Mouse (Mus musculus): ENCODE results near the gene Macrod2. TPM values are rescaled to one million over a fixed set of nuclear protein-coding genes. Genes with fewer than 3 reads are reported as not detected.

Gene Macrod2
- polyA plus RNA-seq, 1 experiment from 2014 or later = 89.4 TPM

DNA sequence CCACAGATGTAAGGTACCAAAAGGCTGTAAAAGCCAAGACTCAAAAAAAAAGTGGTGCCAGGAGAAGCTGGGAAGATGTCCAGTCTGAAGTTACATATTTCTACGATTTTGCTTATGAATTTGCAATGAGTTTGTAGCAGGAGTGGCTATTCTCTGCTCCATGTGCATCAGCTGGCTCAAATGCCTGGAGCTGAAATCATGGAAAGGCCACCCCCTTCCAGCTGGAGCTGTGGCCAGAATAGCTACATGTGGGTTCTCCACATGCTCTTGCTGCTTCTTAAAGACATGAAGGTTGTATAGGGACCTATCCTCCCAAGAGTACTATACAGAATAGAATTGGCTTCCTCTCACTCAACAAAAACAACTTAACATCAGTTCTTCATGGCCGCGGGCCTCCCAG, 1777.6 kb downstream of the Macrod2 start:
- 92% methylated on average over 3 of the region's 3 CpGs for WGBS
- H3K4me3 ChIP-seq (replicated peaks) = no peak overlapping the region
- no peak overlapping the region for H3K4me2 ChIP-seq
- H3K9ac ChIP-seq (replicated peaks) = no peak overlapping the region
- no peaks in the 10 kb centered on the region for H3K4me1 ChIP-seq
- no peak overlapping the region for H3K27ac ChIP-seq (replicated peaks)
- H3K9me3 ChIP-seq (replicated peaks) = no peaks in the 10 kb centered on the region
- no peaks in the 10 kb centered on the region for H3K36me3 ChIP-seq
- no peaks in the 10 kb centered on the region for H3K27me3 ChIP-seq (replicated peaks)
- ATAC-seq (ENCODE audit: low FRiP score) = no peak

DNA sequence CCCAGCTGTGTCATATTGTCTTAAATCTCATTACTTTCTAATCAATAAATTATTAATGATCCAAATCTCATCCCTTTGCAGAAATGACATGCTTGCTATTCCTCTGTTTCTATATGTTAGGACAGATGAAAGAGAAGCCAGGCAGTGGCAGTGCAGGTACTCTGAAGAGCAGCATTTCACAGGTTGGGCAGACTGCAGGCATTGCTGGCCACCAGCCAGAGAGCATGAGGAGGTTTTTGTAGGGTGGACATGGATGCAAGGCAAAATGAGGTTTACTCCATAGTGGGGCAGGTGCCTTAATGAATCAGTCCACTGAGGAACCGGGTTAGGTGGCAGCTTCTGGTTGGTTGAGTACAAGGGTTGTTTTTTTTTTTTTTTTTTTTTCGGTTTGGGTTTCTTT, 1778.9 kb downstream of the Macrod2 start:
- no peaks in the 10 kb centered on the region for H3K36me3 ChIP-seq
- WGBS = 87% methylated on average over 2 of the region's 2 CpGs

DNA sequence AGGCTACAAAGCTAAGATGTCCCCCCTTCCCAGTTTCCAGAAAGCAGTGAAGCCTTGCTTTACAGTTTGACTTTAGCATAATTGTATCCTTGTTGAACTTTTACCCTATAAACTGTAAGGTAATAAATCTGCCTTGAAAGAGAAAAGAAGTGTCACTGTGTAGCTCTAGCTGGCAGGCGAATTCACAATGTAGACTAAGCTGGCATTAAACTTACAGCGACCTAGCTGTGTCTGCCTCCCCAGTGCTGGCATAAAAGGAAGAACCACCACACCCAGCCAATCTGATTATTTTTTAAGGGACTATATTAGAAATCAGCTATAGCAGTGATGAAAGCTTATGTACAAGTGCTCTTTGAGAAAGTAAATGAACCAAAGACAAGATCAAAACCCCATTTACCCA, 1791.8 kb downstream of the Macrod2 start:
- no peak overlapping the region for H3K9ac ChIP-seq (replicated peaks)
- no peak overlapping the region for H3K4me3 ChIP-seq (replicated peaks)
- no peaks in the 10 kb centered on the region; the same call in 1 of the 2 replicates for H3K4me1 ChIP-seq
- no peaks in the 10 kb centered on the region for H3K27me3 ChIP-seq (replicated peaks)
- no peak overlapping the region; the same call in 1 of the 2 replicates for H3K27ac ChIP-seq (replicated peaks)
- H3K4me2 ChIP-seq = no peak overlapping the region
- peak; percentile 63; the same call in 1 of the 2 replicates for ATAC-seq (ENCODE audit: low FRiP score)
- no peaks in the 10 kb centered on the region for H3K9me3 ChIP-seq (replicated peaks)
- 6% methylated on average over 2 of the region's 2 CpGs for WGBS
- H3K36me3 ChIP-seq = no peaks in the 10 kb centered on the region

More for the DNA sequence above, 1778.9 kb downstream of the Macrod2 start:
- Histone ChIP-seq H3K27ac (replicated peaks) (no peak overlapping the region), H3K9me3 (replicated peaks) (no peaks in the 10 kb centered on the region), H3K9ac (replicated peaks) (no peak overlapping the region), H3K27me3 (replicated peaks) (no peaks in the 10 kb centered on the region), H3K4me2 (no peak overlapping the region), H3K4me3 (replicated peaks) (no peak overlapping the region), H3K4me1 (no peaks in the 10 kb centered on the region)
- no peak for ATAC-seq (ENCODE audit: low FRiP score)

DNA sequence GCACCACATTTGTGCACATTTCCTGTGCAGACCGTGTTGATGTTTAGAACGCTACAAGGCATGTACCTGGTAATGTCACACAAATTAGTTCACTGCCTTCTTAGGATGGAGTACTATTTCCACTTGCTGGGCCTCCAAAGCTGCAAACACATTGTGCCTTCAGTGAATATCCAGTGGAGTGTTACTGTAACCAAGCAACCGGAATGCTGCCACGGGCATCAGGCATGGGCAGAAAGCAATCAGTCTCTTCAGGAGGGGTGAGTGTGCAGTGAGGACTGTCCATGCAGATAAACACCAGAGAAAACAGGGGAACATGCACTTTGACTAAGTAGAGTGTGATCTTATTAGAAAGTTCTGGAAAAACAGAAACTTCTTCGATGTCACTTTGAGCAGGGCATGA, 1792.3 kb downstream of the Macrod2 start:
- Histone ChIP-seq H3K4me1 (no peaks in the 10 kb centered on the region; the same call in 1 of the 2 replicates), H3K4me2 (no peak overlapping the region), H3K9me3 (replicated peaks) (no peaks in the 10 kb centered on the region), H3K27me3 (replicated peaks) (no peaks in the 10 kb centered on the region), H3K9ac (replicated peaks) (no peak overlapping the region), H3K27ac (replicated peaks) (no peak overlapping the region; the same call in 1 of the 2 replicates), H3K36me3 (no peaks in the 10 kb centered on the region), H3K4me3 (replicated peaks) (no peak overlapping the region)
- peak; percentile 94 for ATAC-seq (ENCODE audit: low FRiP score)
- WGBS = 24% methylated on average over 5 of the region's 5 CpGs

DNA sequence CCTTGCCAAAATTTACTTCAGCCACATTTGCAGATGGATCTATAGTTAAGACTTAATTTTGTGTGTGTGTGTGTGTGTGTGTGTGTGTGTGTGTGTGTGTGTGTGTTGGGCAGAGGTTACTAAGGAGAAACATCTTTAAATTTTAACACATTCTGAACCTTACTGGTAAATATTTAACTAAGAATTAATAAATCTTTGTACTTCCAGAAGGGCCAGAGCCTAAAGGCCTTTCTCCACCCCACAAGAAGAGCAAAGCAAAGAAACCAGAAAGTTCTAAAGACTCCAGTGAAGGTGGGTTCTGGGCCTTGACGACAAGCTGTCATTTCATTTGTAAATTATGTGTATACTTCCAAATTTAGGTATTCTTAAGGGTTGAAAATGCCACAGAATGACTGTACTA, 1822.3 kb downstream of the Macrod2 start:
- whole genome bisulfite sequencing = 89% methylated on average over 1 of the region's 1 CpGs
- Histone ChIP-seq H3K9me3 (replicated peaks) (no peaks in the 10 kb centered on the region), H3K27me3 (replicated peaks) (no peaks in the 10 kb centered on the region), H3K4me1 (no peaks in the 10 kb centered on the region), H3K9ac (replicated peaks) (no peak overlapping the region), H3K27ac (replicated peaks) (no peak overlapping the region), H3K4me2 (no peak overlapping the region), H3K36me3 (no peaks in the 10 kb centered on the region), H3K4me3 (replicated peaks) (no peak overlapping the region)
- no peak for ATAC-seq (ENCODE audit: low FRiP score)

DNA sequence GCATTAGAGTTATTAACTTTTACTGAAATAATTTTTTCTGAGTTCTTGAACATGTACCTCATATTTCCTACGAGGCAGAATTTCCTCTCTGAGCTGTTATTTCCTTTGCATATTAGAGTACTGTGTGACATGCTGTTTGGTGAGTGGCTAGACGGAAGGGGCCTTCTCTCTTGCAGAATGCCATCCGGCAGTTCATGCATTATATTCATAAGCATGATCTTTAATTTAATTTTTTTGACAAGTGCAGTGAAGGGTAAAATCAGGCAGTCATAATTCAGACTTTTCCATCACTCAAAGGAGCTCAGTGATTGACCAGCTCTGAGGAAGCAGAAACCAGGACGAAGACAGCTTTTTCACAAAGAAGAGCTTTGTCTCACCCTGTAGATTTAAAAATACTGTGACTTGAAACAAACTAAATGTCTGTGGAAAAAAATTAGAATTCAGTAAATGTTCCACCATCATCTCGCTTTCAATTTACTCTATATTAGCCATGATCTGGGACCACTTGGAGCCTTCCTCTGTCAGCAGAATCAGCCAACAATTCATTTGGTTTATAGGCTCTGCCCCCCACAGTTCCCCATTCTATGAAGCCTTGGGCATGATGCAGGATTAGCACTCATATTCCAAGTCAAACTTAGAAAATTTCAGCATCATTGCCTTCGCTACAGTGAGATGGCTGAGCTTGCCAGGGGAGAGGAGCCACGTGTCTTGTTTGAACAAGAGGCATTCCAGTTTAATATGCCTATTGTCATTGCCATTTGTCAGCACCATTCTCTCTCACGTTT, 1827.2 kb downstream of the Macrod2 start:
- Histone ChIP-seq H3K9ac (replicated peaks) (no peak overlapping the region), H3K9me3 (replicated peaks) (no peaks in the 10 kb centered on the region), H3K27ac (replicated peaks) (no peak overlapping the region), H3K4me2 (no peak overlapping the region), H3K4me3 (replicated peaks) (no peak overlapping the region), H3K4me1 (peaks cover 4% of the 10 kb centered on the region; the same call in 1 of the 2 replicates), H3K36me3 (no peaks in the 10 kb centered on the region), H3K27me3 (replicated peaks) (no peaks in the 10 kb centered on the region)
- ATAC-seq (ENCODE audit: low FRiP score) = no peak
- 56% methylated on average over 8 of the region's 8 CpGs for WGBS

DNA sequence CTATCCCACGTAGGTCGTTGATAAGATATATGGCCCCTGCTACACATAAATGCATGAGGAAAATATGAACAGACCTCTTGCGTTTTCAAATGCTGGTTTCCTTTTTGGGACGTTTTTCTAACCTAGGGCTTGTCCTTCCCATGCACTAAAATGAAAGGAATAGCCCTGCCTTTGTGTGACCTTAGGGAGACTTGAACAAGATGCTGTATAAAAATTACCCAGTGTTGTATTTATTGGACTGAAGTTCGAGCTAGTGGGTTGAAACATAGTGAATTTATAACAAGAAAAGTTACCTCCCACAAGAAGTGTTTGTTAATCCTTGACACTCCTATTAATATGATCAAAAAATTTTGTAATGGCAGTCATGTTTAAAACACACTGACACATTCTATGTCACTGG, 1827.8 kb downstream of the Macrod2 start:
- no peaks in the 10 kb centered on the region for H3K36me3 ChIP-seq
- H3K4me2 ChIP-seq = no peak overlapping the region
- H3K27ac ChIP-seq (replicated peaks) = no peak overlapping the region
- ATAC-seq (ENCODE audit: low FRiP score) = no peak
- no peak overlapping the region for H3K4me3 ChIP-seq (replicated peaks)
- no peak overlapping the region for H3K9ac ChIP-seq (replicated peaks)
- peaks cover 4% of the 10 kb centered on the region; the same call in 1 of the 2 replicates for H3K4me1 ChIP-seq
- WGBS = 45% methylated on average over 5 of the region's 5 CpGs
- H3K9me3 ChIP-seq (replicated peaks) = no peaks in the 10 kb centered on the region
- no peaks in the 10 kb centered on the region for H3K27me3 ChIP-seq (replicated peaks)

DNA sequence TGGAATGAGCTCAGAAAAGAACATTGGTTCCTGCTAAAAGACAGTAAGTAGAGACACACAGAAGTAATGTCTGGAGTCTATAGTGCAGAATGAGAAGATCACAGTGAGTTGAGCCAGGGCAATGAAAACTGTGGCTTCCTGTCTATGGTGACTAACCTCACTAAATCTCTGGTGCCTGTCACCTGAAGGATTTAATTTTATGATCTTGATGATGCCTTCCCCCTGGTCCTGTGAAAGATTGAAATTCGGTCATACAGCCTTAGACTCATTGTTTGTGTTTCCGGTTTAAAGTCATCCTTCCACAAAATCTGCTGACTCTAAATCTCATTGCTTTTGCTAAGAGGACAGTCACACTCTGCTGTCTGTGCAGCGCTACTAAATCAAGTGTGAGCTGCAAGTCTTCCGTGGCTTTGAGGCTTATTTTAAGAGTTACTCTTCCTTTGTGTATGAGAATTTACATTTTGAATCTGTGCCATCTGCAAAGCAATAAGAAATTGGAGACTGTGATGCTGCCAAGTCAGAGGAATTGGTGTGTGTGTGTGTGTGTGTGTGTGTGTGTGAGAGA, 1836.0 kb downstream of the Macrod2 start:
- 45% methylated on average over 4 of the region's 4 CpGs for WGBS
- H3K36me3 ChIP-seq = no peaks in the 10 kb centered on the region

DNA sequence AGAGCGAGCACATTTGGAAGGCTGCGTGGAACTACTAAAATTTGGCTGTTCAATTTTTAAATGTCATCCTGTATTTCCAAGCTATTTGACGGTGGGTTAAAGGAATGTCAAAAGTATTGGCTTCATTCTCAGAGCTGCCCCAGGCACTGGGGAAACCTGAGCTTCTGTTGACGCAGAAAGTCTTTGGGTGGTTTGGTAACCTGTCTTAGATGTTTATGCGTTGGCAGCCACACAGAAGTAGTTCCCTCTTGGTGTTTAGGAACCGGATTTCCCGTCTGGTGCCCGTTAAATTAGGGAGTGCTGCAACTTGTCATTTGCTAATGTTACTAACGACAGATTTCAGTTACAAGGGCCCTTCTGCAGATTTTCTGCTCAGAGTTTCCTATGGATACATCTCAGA, 1837.7 kb downstream of the Macrod2 start:
- Histone ChIP-seq H3K4me2 (no peak overlapping the region), H3K4me1 (no peaks in the 10 kb centered on the region), H3K9ac (replicated peaks) (no peak overlapping the region), H3K36me3 (no peaks in the 10 kb centered on the region), H3K9me3 (replicated peaks) (no peaks in the 10 kb centered on the region), H3K4me3 (replicated peaks) (no peak overlapping the region), H3K27me3 (replicated peaks) (no peaks in the 10 kb centered on the region), H3K27ac (replicated peaks) (no peak overlapping the region)
- no peak for ATAC-seq (ENCODE audit: low FRiP score)
- WGBS = 89% methylated on average over 9 of the region's 9 CpGs

More for the DNA sequence above, 1836.0 kb downstream of the Macrod2 start:
- Histone ChIP-seq H3K9ac (replicated peaks) (no peak overlapping the region), H3K27ac (replicated peaks) (no peak overlapping the region), H3K27me3 (replicated peaks) (no peaks in the 10 kb centered on the region), H3K4me1 (no peaks in the 10 kb centered on the region), H3K9me3 (replicated peaks) (no peaks in the 10 kb centered on the region), H3K4me2 (no peak overlapping the region), H3K4me3 (replicated peaks) (no peak overlapping the region)
- ATAC-seq (ENCODE audit: low FRiP score) = no peak

DNA sequence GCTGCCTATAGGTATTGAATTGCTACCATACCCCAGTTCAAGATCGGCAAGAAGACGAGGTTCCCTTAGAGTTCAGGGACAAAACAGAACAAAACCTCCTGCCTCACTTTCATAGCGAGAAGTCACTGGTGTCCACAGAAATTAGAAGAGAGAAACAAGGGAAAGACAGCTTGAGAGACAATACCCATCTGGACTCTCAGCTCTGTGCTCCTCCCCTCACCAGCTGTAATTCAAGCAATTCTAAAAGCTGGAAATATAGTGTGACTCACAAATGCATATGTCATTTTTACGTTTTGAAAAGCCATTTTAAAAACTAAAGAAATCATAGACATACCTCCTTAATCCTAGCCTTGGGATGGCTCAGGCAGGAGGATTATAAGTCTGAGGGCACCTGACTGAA, 1848.4 kb downstream of the Macrod2 start:
- Histone ChIP-seq H3K27ac (replicated peaks) (no peak overlapping the region), H3K9me3 (replicated peaks) (no peaks in the 10 kb centered on the region), H3K4me3 (replicated peaks) (no peak overlapping the region), H3K36me3 (no peaks in the 10 kb centered on the region), H3K9ac (replicated peaks) (no peak overlapping the region), H3K4me1 (no peaks in the 10 kb centered on the region), H3K4me2 (no peak overlapping the region), H3K27me3 (replicated peaks) (no peaks in the 10 kb centered on the region)
- no peak for ATAC-seq (ENCODE audit: low FRiP score)
- 88% methylated on average over 4 of the region's 4 CpGs for WGBS

DNA sequence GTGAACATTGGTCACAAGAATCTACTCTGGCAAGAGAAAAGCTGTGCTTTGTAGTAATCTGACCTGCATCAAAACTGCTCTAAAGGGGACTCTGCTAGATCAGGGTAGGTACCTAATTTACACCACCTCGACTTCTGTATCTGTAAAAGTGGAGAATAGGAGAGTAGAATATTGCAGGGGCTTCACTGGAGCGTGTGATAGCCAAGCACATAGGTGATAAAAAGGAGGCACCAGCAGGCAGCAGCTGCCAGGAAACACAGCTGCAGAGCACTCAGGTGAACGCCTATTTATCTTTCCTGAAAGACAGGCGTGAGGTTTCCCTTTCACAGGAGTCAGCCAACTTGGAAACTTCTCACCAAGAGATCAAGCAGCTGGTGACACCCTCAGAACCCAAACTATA, 1855.3 kb downstream of the Macrod2 start:
- Histone ChIP-seq H3K9ac (replicated peaks) (no peak overlapping the region), H3K27me3 (replicated peaks) (no peaks in the 10 kb centered on the region), H3K36me3 (no peaks in the 10 kb centered on the region), H3K4me2 (no peak overlapping the region), H3K9me3 (replicated peaks) (no peaks in the 10 kb centered on the region), H3K27ac (replicated peaks) (no peak overlapping the region), H3K4me3 (replicated peaks) (no peak overlapping the region), H3K4me1 (peaks cover 13% of the 10 kb centered on the region; the same call in 1 of the 2 replicates)
- WGBS = 62% methylated on average over 4 of the region's 4 CpGs
- ATAC-seq (ENCODE audit: low FRiP score) = no peak

DNA sequence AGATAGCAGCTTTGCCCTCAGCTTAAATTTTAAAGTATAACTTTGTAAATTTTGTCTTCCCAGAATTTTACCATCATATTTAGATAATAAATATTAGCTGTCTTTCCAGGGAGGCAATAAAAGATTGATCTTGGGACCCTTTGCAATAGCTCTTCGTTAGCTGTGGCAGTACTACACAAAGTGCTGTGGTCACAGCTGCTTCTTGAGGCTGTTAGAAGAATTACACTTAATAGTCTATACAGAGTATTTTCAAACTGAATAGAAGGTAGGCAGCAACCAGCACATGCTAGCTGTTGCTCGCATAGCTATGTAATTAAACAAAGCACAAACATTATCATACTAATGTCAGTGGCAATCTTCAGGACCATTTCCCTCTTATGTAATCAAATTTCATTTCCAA, 1856.4 kb downstream of the Macrod2 start:
- no peak overlapping the region for H3K4me3 ChIP-seq (replicated peaks)
- ATAC-seq (ENCODE audit: low FRiP score) = no peak
- H3K4me2 ChIP-seq = no peak overlapping the region
- H3K9ac ChIP-seq (replicated peaks) = no peak overlapping the region
- WGBS = 58% methylated on average over 2 of the region's 2 CpGs
- no peaks in the 10 kb centered on the region for H3K36me3 ChIP-seq
- H3K27me3 ChIP-seq (replicated peaks) = no peaks in the 10 kb centered on the region
- H3K4me1 ChIP-seq = peaks cover 13% of the 10 kb centered on the region; the same call in 1 of the 2 replicates
- no peaks in the 10 kb centered on the region for H3K9me3 ChIP-seq (replicated peaks)
- H3K27ac ChIP-seq (replicated peaks) = no peak overlapping the region
